Mouse (Mus musculus) stomach, embryonic 16.5 days (tissue): ENCODE data around the gene S100a2. TPM values are rescaled to one million over a fixed set of nuclear protein-coding genes. Genes with fewer than 3 reads are reported as not detected.

Source experiments
- ATAC-seq: fragments of 200-750 bp; cut with Nextera tagmentation; 2 replicates; pipeline ENCODE4 v1.8.0; 2017; ENCODE audit warnings: moderate number of reproducible peaks, moderate TSS enrichment; ENCODE audit not compliant: insufficient read depth, low FRiP score
- H3K27ac ChIP-seq: fragments of 300-500 bp; sonication (generic); 2 replicates; pipeline ENCODE4 v1.5.1; 2014; ENCODE audit warnings: low read length
- H3K27me3 ChIP-seq: fragments of 300-500 bp; sonication (generic); 2 replicates; pipeline ENCODE4 v1.6.1; 2014; ENCODE audit warnings: low read length, control low read depth, mixed read lengths; ENCODE audit not compliant: control insufficient read depth, insufficient read depth
- H3K36me3 ChIP-seq: fragments of 300-500 bp; sonication (generic); 2 replicates; pipeline ENCODE4 v1.6.1; 2014; ENCODE audit warnings: low read length; ENCODE audit not compliant: control insufficient read depth, insufficient read depth
- H3K4me1 ChIP-seq: fragments of 300-500 bp; sonication (generic); 2 replicates; pipeline ENCODE4 v1.6.1; 2014; ENCODE audit warnings: low read length, control low read depth, mixed read lengths; ENCODE audit not compliant: control insufficient read depth, insufficient read depth
- H3K4me2 ChIP-seq: fragments of 300-500 bp; sonication (generic); 2 replicates; pipeline ENCODE4 v1.6.1; 2014; ENCODE audit warnings: low read depth, low read length, mixed read lengths
- H3K4me3 ChIP-seq: fragments of 300-500 bp; sonication (generic); replicated peaks from 2 replicates; pipeline ENCODE4 v1.5.1; 2014; ENCODE audit warnings: mild to moderate bottlenecking, low read length
- H3K9ac ChIP-seq: fragments of 300-500 bp; sonication (generic); 2 replicates; pipeline ENCODE4 v1.6.1; 2014; ENCODE audit warnings: low read length
- H3K9me3 ChIP-seq: fragments of 300-500 bp; sonication (generic); replicated peaks from 2 replicates; pipeline ENCODE4 v1.6.1; 2016; ENCODE audit warnings: low read length, control low read depth; ENCODE audit not compliant: control insufficient read depth
- WGBS: fragments of 180-500 bp; shearing (Covaris S2); extraction: QIAGEN DNeasy Blood & Tissue Kit; methylation state at CpG from one replicate; pipeline ENCODE4 v1.1.7; 2014; 5-methylcytosine and 5-hydroxymethylcytosine counted together
- polyA plus RNA-seq: library from polyadenylated mRNA; unstranded; fragments of >200 nt; fragmentation: Nextera tagmentation; extraction: Ambion mirVana; gene quantifications from 2 replicates; pipeline ENCODE4 v1.2.1, GENCODE M21; 2015

Gene S100a2
- polyA plus RNA-seq, 1 experiment from 2014 or later, result 0.93 TPM

DNA sequence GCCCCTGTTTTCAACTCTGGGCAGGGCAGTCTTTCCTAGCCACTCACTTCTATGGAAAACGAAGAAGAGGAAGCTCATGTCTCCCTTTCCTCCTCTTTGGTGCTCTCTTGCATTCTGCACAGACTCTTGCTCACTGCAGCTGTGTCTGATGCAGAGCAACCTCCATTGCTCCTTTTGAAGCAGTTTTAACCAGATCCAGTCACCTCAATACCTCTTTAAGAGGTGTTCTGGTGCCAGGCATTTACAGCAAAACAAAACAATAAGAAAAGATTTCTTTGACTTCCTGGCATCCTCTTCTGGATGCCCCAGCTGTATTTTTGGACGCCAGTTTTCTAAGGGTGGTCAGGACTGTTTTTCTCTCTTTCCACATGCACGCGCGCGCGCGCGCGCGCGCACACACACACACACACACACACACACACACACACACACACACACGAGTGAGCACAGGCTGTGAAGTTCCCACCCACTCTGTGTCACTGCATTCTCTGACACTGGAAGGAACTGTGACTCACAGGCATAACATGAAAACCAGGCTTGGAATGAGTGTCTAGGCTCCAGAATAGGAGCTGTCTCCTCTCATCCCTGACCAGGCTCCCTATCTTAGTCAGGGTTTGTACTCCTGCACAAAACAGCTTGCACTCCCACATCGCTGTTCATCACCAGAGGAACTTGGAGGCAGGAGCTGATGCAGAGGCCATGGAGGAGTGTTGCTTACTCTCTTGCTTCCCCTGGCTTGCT lies 2.5 kb upstream of the S100a2 start:
- Histone ChIP-seq H3K4me1 (peaks cover 19% of the 10 kb centered on the region; the same call in 1 of the 2 replicates), H3K4me2 (peak overlapping the region; percentile 25; the same call in 1 of the 2 replicates), H3K27ac (peak overlapping the region; percentile 96), H3K9ac (peak overlapping the region; percentile 44), H3K27me3 (no peaks in the 10 kb centered on the region), H3K36me3 (no peaks in the 10 kb centered on the region), H3K9me3 (no peaks in the 10 kb centered on the region), H3K4me3 (no peak overlapping the region)
- no peak for ATAC-seq
- 81% methylated on average over 14 of the region's 14 CpGs for WGBS

DNA sequence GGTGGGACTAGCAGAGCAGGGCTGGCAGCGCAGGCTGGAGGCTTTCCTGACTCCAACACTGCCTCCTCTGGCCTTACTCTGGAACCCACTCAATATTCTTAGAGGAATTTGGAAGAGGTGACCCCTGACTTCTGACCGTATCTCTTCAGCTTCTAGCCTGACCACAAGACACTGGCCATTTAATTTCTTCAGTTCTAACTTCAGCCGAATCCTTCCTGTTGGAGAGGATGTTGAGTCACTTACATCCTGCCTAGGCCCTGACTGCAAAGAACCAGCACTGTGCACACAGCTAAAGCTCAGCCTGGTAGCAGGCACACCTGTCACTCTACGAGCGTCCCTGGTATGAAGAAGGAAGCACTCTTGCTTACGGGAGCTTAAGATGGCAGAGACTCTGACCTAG lies 657 bp upstream of the S100a2 start:
- Histone ChIP-seq H3K27me3 (no peaks in the 10 kb centered on the region), H3K27ac (peak overlapping the region; percentile 53; the same call in 1 of the 2 replicates), H3K9me3 (no peaks in the 10 kb centered on the region), H3K9ac (no peak overlapping the region), H3K36me3 (no peaks in the 10 kb centered on the region), H3K4me2 (no peak overlapping the region), H3K4me3 (no peak overlapping the region), H3K4me1 (peaks cover 13% of the 10 kb centered on the region; the same call in 1 of the 2 replicates)
- WGBS, result 70% methylated on average over 6 of the region's 6 CpGs
- ATAC-seq, result no peak

DNA sequence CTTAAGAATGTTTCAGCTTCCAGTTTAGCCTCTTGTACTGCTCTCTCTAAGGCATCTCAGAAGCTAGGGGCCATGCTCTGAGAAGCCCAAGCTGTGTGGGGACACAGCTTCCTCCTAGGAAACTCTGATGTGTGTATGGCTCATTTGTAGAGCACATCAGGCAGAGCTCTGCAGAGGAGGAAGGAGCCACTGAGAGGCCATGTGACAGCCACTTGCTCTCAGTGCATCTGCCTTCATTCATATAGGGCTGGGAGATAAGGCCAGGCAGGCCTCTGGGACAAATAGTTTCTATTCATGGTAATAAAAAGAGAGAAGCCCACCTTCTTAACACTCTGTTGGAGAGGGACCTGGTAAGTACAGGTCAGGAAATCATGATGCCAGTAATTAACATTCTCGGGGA lies 4.4 kb downstream of the S100a2 start:
- no peaks in the 10 kb centered on the region for H3K36me3 ChIP-seq
- ATAC-seq, result no peak
- H3K9ac ChIP-seq, result no peak overlapping the region
- no peaks in the 10 kb centered on the region for H3K27me3 ChIP-seq
- no peak overlapping the region for H3K4me3 ChIP-seq
- H3K9me3 ChIP-seq, result no peaks in the 10 kb centered on the region
- H3K27ac ChIP-seq, result no peak overlapping the region
- H3K4me2 ChIP-seq, result no peak overlapping the region
- 87% methylated on average over 1 of the region's 1 CpGs for WGBS
- peaks cover 1% of the 10 kb centered on the region; the same call in 1 of the 2 replicates for H3K4me1 ChIP-seq

DNA sequence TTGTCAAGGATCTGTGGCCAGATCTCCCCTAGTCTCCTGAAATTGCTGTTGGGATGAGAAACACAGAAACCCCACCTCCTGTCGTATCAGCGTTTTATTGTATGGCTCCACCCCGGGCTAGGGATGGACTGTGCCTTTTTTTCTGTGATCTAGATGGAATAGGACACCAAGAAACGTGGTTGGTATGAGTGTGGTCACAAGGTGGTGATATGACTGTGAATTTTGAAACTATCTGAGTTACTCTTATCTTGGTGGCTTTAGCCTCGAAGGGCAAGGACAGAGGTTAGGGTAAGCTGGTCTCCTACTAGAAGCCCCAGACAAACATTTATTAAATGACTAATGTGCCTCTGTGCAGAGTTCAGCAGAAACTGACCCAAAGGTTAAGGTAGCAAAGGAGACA lies 5.5 kb downstream of the S100a2 start:
- 62% methylated on average over 5 of the region's 5 CpGs for WGBS
- Histone ChIP-seq H3K27me3 (no peaks in the 10 kb centered on the region), H3K9ac (no peak overlapping the region), H3K4me1 (0 out of 2 replicates have a peak, but pooled peaks cover 4% of the 10 kb centered on the region), H3K27ac (no peak overlapping the region), H3K36me3 (no peaks in the 10 kb centered on the region), H3K9me3 (no peaks in the 10 kb centered on the region), H3K4me2 (no peak overlapping the region), H3K4me3 (no peak overlapping the region)
- no peak for ATAC-seq

DNA sequence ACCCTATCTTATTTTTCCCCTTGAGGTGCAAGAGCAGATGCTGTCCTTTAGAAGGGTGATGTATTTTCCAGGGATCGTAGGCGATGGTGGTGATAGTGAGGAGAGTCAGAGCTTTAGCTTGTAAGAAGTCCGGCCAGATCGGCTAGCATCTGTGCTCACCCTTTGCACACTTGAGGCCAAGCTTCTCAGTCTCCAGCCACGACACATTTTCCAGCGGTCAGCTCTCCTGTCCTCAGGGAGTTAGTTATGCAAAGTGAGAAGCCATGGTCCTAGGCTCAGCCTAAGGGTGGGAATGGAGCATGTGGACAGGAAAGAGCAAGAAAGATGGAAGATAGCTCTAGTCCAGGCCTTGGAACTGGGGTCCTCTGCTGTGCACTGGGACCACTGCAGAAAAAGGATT lies 6.8 kb downstream of the S100a2 start:
- no peaks in the 10 kb centered on the region for H3K9me3 ChIP-seq
- H3K4me2 ChIP-seq, result no peak overlapping the region
- no peak overlapping the region for H3K9ac ChIP-seq
- H3K4me1 ChIP-seq, result peaks cover 8% of the 10 kb centered on the region; the same call in 1 of the 2 replicates
- no peak for ATAC-seq
- H3K27me3 ChIP-seq, result no peaks in the 10 kb centered on the region
- H3K4me3 ChIP-seq, result no peak overlapping the region
- no peak overlapping the region for H3K27ac ChIP-seq
- WGBS, result 94% methylated on average over 6 of the region's 6 CpGs
- H3K36me3 ChIP-seq, result no peaks in the 10 kb centered on the region

DNA sequence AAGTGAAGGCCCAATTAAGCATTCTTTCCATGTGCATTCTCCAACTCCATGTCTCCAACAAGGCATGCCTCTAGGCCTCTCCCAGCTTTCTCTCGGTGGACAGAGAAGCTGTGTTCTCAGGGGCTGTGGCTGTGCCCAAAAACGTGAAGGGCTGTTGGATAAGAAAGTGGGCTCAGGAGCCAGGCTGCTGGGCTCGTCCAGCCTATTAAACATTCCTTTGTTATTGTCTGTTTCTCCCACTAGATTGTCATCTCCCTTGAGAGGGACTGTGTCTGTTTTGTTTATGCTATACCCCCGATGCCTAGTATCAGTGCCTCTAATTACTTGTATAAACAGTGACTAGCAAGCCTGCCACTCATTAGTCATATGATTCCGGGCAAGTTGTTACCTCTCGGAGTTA lies 7.7 kb downstream of the S100a2 start:
- Histone ChIP-seq H3K27me3 (no peaks in the 10 kb centered on the region), H3K4me2 (no peak overlapping the region), H3K4me1 (peaks cover 8% of the 10 kb centered on the region; the same call in 1 of the 2 replicates), H3K9me3 (no peaks in the 10 kb centered on the region), H3K4me3 (no peak overlapping the region), H3K36me3 (no peaks in the 10 kb centered on the region), H3K27ac (no peak overlapping the region), H3K9ac (no peak overlapping the region)
- WGBS, result 30% methylated on average over 6 of the region's 6 CpGs
- no peak for ATAC-seq

DNA sequence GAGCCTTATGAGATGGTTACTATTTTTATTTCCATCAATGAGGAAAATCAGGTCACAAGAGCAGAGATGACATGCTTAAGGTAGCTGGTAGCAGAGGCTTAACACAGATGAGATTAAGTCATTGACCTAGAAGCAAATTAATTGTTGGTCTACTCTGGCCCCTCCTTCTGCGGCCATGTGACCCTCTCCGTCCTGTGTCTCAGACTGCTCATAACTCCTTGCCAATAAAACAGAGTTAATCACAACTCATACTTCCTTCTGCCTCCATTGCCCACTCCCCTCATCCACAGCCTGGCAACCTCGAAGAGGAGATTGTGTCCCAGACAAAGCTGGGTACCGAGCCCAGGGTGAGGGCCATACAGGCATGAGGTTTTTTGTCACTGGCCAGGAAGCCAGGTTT lies 8.2 kb downstream of the S100a2 start:
- Histone ChIP-seq H3K27me3 (no peaks in the 10 kb centered on the region), H3K36me3 (no peaks in the 10 kb centered on the region), H3K4me1 (peaks cover 11% of the 10 kb centered on the region), H3K27ac (no peak overlapping the region), H3K9me3 (no peaks in the 10 kb centered on the region), H3K4me3 (no peak overlapping the region), H3K9ac (no peak overlapping the region), H3K4me2 (no peak overlapping the region)
- WGBS, result 69% methylated on average over 4 of the region's 4 CpGs
- no peak for ATAC-seq

DNA sequence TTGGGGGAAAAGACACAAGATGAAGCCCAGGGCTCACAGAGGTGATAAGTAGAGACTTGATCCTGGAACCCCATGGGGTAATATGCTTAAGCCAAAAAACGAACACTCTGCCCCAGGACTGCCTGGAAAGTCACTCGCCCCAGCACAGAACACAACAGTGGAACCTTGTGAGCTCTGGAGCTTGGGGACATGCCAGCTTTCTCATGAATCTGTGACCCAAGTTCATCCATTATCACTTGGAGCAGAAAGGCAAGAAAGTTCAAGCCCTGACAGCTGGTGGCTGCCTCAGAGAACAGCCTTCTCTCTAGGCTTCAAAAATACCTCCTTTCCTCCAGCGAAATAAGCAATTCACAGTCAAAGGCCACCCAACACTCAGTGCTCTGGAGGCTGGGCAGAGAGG lies 9.4 kb downstream of the S100a2 start:
- WGBS, result 64% methylated on average over 3 of the region's 3 CpGs
- Histone ChIP-seq H3K9ac (no peak overlapping the region), H3K27me3 (no peaks in the 10 kb centered on the region)

DNA sequence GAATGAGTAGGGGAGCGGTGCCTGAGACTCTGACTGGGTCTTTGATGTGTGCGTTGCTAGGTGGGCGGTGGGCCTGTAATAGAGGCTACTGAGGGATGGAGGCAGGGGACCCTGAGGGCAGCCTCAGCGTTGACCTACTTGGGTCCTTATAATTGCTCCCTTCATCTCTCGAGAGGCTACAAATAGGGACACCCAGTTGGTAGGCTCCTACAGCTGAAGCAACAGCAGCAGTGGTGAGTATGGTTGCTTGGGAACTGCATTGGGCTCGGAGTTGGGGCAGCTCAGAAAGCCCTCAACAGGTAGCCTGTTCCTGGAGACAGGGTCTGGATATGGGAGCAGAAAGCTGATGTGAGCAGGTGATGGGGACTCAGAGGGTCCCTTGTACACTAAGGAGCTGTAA lies 10.0 kb downstream of the S100a2 start:
- Histone ChIP-seq H3K9me3 (no peaks in the 10 kb centered on the region), H3K27ac (no peak overlapping the region; the same call in 1 of the 2 replicates), H3K4me2 (no peak overlapping the region), H3K36me3 (no peaks in the 10 kb centered on the region), H3K4me1 (peaks cover 27% of the 10 kb centered on the region), H3K9ac (no peak overlapping the region), H3K27me3 (no peaks in the 10 kb centered on the region), H3K4me3 (no peak overlapping the region)
- no peak for ATAC-seq
- WGBS, result 89% methylated on average over 6 of the region's 6 CpGs

More for the DNA sequence above, 9.4 kb downstream of the S100a2 start:
- ATAC-seq, result no peak
- no peak overlapping the region for H3K4me2 ChIP-seq
- no peaks in the 10 kb centered on the region for H3K36me3 ChIP-seq
- H3K4me1 ChIP-seq, result peaks cover 21% of the 10 kb centered on the region
- no peak overlapping the region; the same call in 1 of the 2 replicates for H3K27ac ChIP-seq
- H3K4me3 ChIP-seq, result no peak overlapping the region
- no peaks in the 10 kb centered on the region for H3K9me3 ChIP-seq
